Mouse (Mus musculus): ENCODE results near the gene Oca2. TPM values are rescaled to one million over a fixed set of nuclear protein-coding genes. Genes with fewer than 3 reads are reported as not detected.

The Oca2 gene
- total RNA-seq (2021) = under 1 TPM; 0.39 to 0.64 TPM
- long read RNA-seq, experiment 1, partial matches to known transcripts = 2 of 3 reads
- long read RNA-seq, experiment 1, other reads (novel, unspliced or antisense) = 1 of 3 reads
- long read RNA-seq, experiment 2 = 0 reads

DNA sequence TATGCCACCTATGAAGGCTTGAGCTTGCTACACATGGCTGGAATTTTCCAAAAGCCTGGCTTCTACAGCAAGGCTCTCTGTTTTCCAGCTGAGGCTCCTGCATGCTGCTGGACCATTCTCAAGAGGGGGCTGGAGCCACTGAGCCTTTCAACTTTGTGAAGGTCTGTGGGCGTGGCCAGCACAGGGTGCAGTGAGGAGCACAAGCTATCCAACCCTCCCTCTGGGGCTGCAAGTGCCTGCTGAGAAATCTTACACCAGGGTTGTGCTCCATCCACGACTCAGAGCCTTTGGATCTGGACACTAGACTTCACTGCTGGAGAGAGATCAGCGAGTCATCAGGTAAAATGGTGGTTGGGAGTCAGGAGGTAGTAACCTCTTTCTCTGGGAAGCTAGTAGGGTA lies at the start of gene Oca2:
TSS of gene Oca2 (plus strand) at position 218 of the 400 bp plus-strand sequence.
- Histone ChIP-seq H3K27ac (no peak within 1 kb of the TSS), H3K4me3 (no peak within 1 kb of the TSS)
- DNase-seq (ENCODE audit: low spot score in 2 of 2) = no peak
- TF ChIP-seq CTCF (conservative IDR thresholded peaks at IDR 0.05) = no peak

DNA sequence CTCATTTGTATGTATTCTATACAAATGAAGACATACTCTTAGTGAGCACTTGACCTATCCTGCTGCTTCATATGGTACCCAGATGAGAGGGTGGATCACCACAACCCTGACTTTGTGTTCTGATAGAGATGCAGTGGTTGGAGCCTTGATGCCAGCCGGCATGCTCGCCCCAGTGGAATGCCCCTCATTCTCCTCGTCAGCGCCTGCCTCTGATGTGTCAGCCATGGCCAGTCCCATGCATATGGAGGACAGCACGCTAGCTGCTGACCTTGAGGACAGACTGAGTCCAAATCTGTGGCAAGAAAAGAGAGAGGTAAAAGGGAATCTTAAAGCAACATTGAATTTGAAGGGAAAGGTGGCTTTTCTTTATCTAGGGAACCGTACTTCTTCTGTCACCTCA lies 48.5 kb upstream of the Oca2 start:
- no peak overlapping the region for H3K27ac ChIP-seq
- TF ChIP-seq CTCF (conservative IDR thresholded peaks at IDR 0.05) = no peak

DNA sequence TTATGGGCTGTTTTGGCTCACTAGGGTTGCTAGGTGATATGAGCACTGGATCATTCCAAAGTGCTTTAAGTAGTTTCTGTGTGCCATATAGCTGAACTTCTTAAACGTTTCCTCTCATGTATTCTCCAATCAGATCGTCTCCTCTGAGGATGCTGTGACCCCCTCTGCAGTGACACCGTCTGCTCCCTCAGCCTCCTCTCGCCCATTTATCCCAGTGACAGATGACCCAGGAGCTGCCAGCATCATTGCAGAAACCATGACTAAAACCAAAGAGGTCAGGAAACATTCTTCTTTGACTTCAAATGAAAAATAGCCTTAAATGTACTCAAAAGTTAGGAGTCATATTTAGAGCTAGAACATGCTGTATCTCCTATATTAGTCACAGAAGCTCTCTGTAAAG lies 47.9 kb upstream of the Oca2 start:
- no peak for TF ChIP-seq CTCF (conservative IDR thresholded peaks at IDR 0.05)
- Histone ChIP-seq H3K4me3 (no peak overlapping the region), H3K27ac (no peak overlapping the region)
- no peak for DNase-seq (ENCODE audit: low spot score in 2 of 2)

More for the DNA sequence above, 48.5 kb upstream of the Oca2 start:
- no peak for DNase-seq (ENCODE audit: low spot score in 2 of 2)
- no peak overlapping the region for H3K4me3 ChIP-seq

DNA sequence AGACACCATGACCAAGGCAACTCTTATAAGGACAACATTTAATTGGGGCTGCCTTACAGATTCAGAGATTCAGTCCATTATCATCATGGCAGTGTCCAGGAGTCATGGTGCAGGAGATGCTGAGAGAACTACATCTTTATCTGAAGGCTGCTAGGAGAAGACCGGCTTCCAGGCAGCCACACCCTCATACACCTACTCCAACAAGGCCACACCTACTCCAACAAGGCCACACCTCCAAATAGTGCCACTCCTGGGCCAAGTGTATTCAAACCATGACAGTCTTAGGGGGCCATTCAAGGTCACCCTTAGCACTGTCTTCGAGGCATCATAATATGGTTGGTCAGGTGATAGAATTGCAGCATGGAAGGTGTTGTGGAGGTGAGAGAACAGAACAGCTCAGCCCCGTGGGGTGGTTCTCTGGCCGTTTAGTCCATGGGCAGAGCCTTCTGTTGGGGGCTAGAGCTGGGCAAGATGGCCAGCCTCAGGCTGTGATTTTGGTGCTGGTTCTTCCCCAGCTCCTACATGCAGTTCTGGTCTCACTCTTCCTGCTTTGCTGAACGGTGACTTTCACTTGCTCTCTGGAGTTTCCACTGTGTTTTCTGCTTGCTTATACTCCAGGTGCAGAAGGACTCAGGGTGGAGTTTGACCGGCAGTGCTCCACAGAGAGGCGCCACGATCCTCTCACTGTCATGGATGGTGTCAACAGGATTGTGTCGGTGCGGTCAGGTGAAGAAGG lies 37.9 kb upstream of the Oca2 start:
- no peak overlapping the region for H3K4me3 ChIP-seq
- no peak for DNase-seq (ENCODE audit: low spot score in 2 of 2)
- no peak overlapping the region for H3K27ac ChIP-seq
- TF ChIP-seq CTCF (conservative IDR thresholded peaks at IDR 0.05) = no peak

DNA sequence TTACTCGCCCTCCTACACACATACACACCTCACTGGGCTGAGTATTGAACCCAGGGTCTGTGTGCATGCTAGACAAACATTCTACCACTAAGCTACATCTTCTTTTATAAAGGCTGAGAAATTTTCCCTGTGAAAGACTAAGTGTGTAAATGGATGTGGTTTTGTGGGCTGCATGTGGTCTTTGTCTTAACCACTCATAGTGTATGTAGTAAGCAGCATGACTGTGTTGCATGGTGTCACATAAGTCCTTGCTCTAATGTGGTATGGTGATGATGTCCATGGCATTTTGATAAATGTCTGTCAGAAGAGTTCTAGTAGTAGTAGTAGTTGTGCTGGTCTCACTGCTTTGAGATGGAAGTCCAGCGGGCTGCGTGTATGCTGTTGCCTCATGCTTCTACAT lies 36.7 kb upstream of the Oca2 start:
- Histone ChIP-seq H3K27ac (no peak overlapping the region), H3K4me3 (no peak overlapping the region)
- DNase-seq (ENCODE audit: low spot score in 2 of 2) = no peak
- TF ChIP-seq CTCF (conservative IDR thresholded peaks at IDR 0.05) = no peak

DNA sequence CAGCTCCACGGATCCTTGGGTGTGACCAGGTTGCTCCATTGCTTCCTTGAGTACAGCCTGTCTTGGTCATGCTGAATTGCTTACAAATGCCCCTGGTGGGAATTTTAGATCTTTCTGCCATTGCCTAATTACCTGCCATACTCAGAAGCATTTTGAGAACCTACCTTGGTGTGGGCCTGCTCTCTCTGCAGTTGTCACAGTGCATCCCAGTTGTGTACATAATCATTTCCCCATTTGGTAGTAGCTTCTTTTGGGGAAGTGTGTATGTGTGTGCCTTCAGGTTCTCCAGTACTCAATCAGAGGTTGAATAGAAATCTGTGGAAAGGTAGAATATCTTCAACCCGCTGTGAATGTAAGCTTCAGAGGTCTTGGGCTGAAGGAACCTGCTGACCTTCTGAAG lies 36.3 kb upstream of the Oca2 start:
- Histone ChIP-seq H3K4me3 (no peak overlapping the region), H3K27ac (no peak overlapping the region)
- DNase-seq (ENCODE audit: low spot score in 2 of 2) = no peak
- TF ChIP-seq CTCF (conservative IDR thresholded peaks at IDR 0.05) = no peak

DNA sequence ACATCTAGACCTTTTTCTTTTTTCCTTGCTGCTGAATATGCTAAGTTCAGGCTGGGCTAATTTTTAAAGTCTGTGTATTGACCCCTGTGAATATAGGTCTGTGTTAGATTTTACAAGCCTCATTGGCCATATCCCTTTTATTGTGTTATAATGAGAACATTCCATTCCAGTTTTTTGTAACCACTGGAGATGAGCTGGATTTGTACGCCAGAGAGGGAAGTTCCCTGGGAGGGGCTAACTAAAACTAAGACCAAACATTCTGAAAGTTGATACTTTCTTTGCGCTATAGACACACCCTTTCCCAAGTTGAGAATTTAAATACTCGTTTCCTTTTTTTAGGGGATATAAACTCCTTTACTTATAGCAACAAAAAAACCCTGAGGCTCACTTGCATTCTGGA lies 34.7 kb upstream of the Oca2 start:
- TF ChIP-seq CTCF (conservative IDR thresholded peaks at IDR 0.05) = no peak
- DNase-seq (ENCODE audit: low spot score in 2 of 2) = no peak
- Histone ChIP-seq H3K4me3 (no peak overlapping the region), H3K27ac (peak overlapping the region; percentile 12; the same call in 1 of the 2 replicates)

DNA sequence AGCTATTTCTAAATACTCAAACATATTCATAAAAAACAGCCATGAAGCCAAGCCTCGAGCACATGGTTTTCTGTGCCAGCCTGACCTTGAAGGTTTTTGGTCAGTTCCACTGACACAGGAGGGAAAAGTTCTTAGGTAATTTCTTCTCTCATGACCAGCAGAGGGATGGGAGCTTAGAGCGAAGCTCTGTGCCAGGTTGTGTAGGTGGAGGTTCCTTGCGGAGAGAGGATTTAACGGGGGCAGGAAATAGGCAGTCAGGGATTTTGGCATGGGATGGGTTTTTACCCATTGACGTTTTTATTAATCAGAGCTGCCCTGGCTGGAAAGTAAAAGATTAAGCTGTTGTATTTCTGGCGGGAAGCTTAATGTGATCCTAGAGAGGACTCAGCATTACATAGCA lies 18.7 kb upstream of the Oca2 start:
- TF ChIP-seq CTCF (conservative IDR thresholded peaks at IDR 0.05) = no peak
- H3K4me3 ChIP-seq = no peak overlapping the region
- no peak for DNase-seq (ENCODE audit: low spot score in 2 of 2)
- H3K27ac ChIP-seq = no peak overlapping the region

DNA sequence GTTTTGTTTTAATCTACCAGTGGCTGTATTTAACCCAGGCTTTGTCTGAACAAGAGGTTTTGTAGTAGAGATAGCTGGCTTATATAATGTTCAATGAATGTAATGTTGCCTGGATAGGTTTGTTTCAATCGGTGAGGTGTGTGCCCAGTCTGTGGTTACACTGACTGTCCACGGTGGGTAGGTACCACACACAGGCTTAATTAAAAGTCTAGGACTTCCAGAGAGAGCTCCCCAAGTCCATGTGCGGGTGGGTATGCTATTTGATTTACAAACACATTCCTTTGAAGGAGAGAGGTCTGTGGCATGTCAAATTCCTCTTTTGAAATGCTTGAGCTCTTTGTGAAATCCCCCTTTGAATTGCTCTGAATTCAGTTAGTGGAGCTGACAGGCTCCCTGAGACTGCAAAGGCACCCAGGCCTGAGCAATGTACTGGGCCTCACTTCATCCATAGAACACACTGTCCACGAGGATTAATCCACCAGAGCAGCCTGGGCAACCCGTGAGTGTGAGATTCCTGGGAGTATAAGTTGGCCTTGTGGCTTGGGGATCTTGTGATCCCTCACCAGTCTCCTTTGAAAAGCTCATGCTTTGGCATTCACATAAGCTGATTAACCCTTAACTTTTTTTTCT lies 3.7 kb upstream of the Oca2 start:
- no peak for DNase-seq (ENCODE audit: low spot score in 2 of 2)
- Histone ChIP-seq H3K27ac (no peak overlapping the region), H3K4me3 (no peak overlapping the region)
- no peak for TF ChIP-seq CTCF (conservative IDR thresholded peaks at IDR 0.05)

DNA sequence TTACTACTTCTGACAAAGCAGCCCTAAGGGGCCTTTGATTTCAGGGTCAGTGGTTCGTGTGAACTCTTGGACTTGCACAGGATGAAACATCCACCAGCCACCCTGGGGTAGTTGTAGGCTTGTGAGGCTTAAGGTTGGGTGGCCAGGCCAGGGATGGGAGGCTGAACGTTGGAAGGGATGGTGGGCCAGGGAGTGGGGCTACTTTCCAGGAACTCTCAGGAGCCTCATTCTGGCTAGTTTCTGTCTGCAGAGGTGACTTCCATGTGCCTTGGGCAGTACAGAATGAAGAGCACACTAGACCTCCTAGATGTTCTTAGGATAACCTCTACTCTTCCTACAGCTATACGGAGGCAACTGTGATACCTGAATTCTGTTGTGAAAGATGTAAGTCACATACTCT lies 2.9 kb upstream of the Oca2 start:
- H3K4me3 ChIP-seq = no peak overlapping the region
- no peak for DNase-seq (ENCODE audit: low spot score in 2 of 2)
- no peak overlapping the region for H3K27ac ChIP-seq
- TF ChIP-seq CTCF (conservative IDR thresholded peaks at IDR 0.05) = no peak

DNA sequence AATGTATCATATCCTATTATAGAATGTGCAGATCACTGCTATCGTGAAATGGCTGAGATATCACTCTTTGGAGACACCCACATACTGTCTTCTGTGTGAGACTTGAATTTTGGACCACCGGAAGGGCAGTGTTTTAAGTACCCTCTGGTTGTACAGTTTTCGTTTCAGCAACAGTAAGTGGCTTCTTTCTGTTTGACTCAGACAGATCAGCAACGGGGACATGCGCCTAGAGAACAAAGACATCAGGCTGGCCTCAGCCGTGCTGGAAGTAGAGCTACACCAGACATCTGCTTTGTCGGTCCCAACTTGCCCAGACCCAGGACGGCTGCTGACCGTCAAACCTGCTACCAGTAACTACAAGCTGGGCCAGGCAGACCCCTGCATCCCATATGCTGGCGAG lies 15.0 kb downstream of the Oca2 start:
- H3K27ac ChIP-seq = no peak overlapping the region
- no peak overlapping the region for H3K4me3 ChIP-seq
- DNase-seq (ENCODE audit: low spot score in 2 of 2) = no peak
- TF ChIP-seq CTCF (conservative IDR thresholded peaks at IDR 0.05) = no peak

DNA sequence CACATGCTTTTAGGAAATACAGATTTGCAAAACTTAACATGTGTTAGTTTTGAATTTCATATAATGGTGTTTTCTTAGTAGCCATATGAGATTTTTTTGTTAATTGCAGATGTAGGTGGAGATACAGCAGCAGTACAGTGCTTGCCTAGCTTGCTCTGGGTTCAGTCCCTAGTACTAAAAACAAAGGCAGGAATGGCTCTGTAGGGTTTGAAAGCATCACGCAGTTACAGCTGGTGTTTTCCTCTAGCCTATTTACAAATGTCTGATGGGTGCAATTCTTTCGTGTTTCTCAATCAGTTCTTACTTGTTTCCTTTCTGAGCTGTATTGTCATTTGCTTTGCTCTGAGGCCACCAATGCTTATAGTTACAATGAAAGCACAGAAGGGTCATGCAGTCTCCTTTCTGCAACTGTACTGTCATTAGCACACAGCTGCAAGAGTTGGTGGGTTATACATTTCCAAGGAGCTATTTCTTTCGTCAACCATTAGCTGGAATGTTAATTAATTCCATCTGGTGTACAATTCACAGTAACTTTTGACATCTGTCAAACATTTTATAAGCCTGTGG lies 18.4 kb downstream of the Oca2 start:
- DNase-seq (ENCODE audit: low spot score in 2 of 2) = no peak
- H3K4me3 ChIP-seq = no peak overlapping the region
- TF ChIP-seq CTCF (conservative IDR thresholded peaks at IDR 0.05) = no peak
- peak overlapping the region; percentile 68 for H3K27ac ChIP-seq

DNA sequence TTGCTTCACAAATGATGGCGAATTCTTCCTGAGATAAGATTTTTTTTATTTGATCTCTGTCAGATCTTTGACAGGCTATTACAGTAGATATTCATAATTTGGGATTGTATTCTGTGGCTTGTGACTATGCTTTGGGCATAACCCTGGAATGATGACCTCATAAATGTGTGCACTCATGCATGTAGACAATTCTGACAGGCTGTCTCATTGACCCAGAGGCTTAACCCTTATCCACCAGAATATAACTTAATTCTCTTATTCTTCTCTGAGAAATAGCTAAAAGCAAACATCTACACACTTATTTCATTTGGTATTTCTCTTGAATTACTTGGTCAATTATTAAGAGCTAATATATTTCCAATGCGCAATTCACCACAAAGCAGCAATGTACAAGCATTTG lies 37.9 kb downstream of the Oca2 start:
- H3K4me3 ChIP-seq = no peak overlapping the region
- DNase-seq (ENCODE audit: low spot score in 2 of 2) = no peak
- H3K27ac ChIP-seq = no peak overlapping the region
- TF ChIP-seq CTCF (conservative IDR thresholded peaks at IDR 0.05) = no peak
